Mouse (Mus musculus): ENCODE data around the gene Aggf1. TPM values are rescaled to one million over a fixed set of nuclear protein-coding genes. Genes with fewer than 3 reads are reported as not detected.
A peak's percentile ranks its signal among the peaks of the same experiment; 100 is the strongest.

The Aggf1 gene
- total and polyA plus RNA-seq, 2 experiments from 2014 or later, result 16.6 to 17.9 TPM

DNA sequence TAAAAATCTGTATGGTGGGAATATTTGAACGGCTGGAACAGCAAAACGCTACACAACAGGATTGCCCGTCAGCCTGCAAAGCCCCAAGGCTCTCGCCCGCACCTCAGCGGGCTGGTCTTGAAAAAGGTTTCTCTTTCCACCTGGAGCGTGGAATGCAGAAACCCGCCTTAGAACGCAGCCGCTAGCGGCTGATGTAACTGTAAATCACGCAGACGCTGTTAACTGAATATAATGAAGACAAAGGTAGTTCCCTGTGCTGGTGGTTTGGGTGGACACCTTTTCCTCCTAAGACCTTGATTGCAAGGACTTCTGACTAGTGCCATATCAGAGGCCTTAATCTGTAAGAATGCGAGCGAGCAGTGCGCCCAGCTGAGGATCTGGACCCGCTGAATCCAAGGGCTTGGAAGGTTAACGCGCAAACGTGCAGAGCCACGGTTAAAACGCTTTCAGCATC lies 50.5 kb downstream of the Aggf1 start:
- H3K9ac ChIP-seq (replicated peaks; ENCODE audit: low read depth, low read length), result peak overlapping the region; percentile 99
- H3K4me1 ChIP-seq (ENCODE audit: control insufficient read depth, insufficient read depth), result peaks cover 28% of the 10 kb centered on the region
- H3K9me3 ChIP-seq (replicated peaks; ENCODE audit: control insufficient read depth, low read length), result no peaks in the 10 kb centered on the region
- no peaks in the 10 kb centered on the region for H3K27me3 ChIP-seq (ENCODE audit: control insufficient read depth, insufficient read depth, low read length)
- WGBS, result under 1% methylated on average over 22 of the region's 22 CpGs
- DNase-seq (ENCODE audit: low spot score) (no peak), ATAC-seq (ENCODE audit: insufficient read depth, low read depth) (peak; percentile 37; the same call in 1 of the 2 replicates)
- no peak for TF ChIP-seq EP300 (IDR thresholded peaks at IDR 0.05; ENCODE audit: low read depth)
- TF ChIP-seq CTCF (IDR thresholded peaks at IDR 0.05; ENCODE audit: low read depth), result no peak
- peak overlapping the region; percentile 80 for H3K4me2 ChIP-seq (ENCODE audit: low read depth, low read length)
- H3K36me3 ChIP-seq (replicated peaks; ENCODE audit: control insufficient read depth, insufficient read depth, low read length), result no peaks in the 10 kb centered on the region
- peak overlapping the region; percentile 98 for H3K27ac ChIP-seq (ENCODE audit: low read depth)
- H3K4me3 ChIP-seq (ENCODE audit: low read depth, low read length), result peak overlapping the region; percentile 93

DNA sequence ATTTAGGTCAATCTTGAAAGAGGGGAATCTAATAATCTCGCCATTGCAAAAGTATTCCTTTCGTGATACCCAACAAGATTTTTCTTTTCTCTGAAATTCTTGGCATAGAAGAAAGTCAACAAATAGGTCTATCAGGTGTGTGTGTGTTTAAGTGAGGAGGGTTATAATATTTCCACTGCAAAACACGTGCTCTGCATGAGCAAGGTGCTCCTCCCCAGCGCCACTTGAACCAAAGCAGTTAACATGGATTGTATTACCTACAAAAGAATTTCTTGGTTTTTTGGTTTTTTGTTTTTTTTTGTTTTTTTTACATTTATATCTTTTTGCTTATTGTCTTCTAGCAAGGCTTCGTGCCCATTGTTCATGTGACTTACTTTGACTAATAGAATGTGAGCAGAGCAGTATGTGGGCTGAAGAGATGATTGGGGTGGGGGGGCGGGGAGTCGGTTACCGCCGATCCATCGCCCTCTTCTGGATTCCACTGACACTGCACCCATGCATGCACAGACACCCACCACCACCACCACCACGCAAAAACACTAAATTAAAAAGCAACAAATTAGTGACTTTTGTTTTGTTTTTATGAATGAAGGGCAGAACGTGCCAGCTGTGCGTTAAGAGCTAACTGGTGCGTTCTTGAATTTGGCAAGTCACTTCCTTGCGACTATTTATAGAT lies 51.1 kb downstream of the Aggf1 start:
- peak overlapping the region; percentile 99 for H3K9ac ChIP-seq (replicated peaks; ENCODE audit: low read depth, low read length)
- no peaks in the 10 kb centered on the region for H3K36me3 ChIP-seq (replicated peaks; ENCODE audit: control insufficient read depth, insufficient read depth, low read length)
- TF ChIP-seq CTCF (IDR thresholded peaks at IDR 0.05; ENCODE audit: low read depth) (peak; percentile 38), EP300 (IDR thresholded peaks at IDR 0.05; ENCODE audit: low read depth) (no peak)
- WGBS, result 25% methylated on average over 15 of the region's 15 CpGs
- no peaks in the 10 kb centered on the region for H3K27me3 ChIP-seq (ENCODE audit: control insufficient read depth, insufficient read depth, low read length)
- peak overlapping the region; percentile 98 for H3K27ac ChIP-seq (ENCODE audit: low read depth)
- H3K4me2 ChIP-seq (ENCODE audit: low read depth, low read length), result peak overlapping the region; percentile 80
- H3K4me3 ChIP-seq (ENCODE audit: low read depth, low read length), result peak overlapping the region; percentile 93
- DNase-seq (ENCODE audit: low spot score) (peak; percentile 31), ATAC-seq (ENCODE audit: insufficient read depth, low read depth) (peak; percentile 53; the same call in 1 of the 2 replicates)
- no peaks in the 10 kb centered on the region for H3K9me3 ChIP-seq (replicated peaks; ENCODE audit: control insufficient read depth, low read length)
- peaks cover 28% of the 10 kb centered on the region for H3K4me1 ChIP-seq (ENCODE audit: control insufficient read depth, insufficient read depth)

DNA sequence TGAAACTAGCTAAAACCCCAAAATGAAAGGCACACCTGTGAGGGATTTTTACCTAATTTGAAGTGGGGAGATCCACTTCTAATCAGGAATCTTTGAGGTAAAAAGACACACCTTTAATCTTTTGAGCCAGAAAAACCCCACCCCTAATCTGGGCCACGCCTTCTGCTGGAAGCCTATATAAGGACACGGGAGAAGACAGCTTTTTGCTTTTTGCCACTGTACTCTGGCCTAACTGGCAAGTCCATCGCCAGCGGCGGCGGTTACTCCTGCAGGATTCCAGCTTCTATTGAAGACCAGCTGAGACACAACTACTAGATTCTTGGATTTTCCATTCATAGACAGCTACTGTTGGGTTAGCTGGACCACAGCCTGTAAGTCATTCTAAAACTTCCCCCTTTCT lies 51.8 kb downstream of the Aggf1 start, which contains the start of gene Zbed3:
Gene Zbed3 (plus strand): TSS at position 213 of the 400 bp plus-strand sequence.
- DNase-seq (ENCODE audit: low spot score) (no peak), ATAC-seq (ENCODE audit: insufficient read depth, low read depth) (no peak)
- H3K4me2 ChIP-seq (ENCODE audit: low read depth, low read length), result peak within 1 kb of the TSS; percentile 80
- H3K36me3 ChIP-seq (replicated peaks; ENCODE audit: control insufficient read depth, insufficient read depth, low read length), result no peaks in the 10 kb centered on the region
- TF ChIP-seq EP300 (IDR thresholded peaks at IDR 0.05; ENCODE audit: low read depth) (no peak), CTCF (IDR thresholded peaks at IDR 0.05; ENCODE audit: low read depth) (no peak)
- peak within 1 kb of the TSS; percentile 98; the same call in 1 of the 2 replicates for H3K27ac ChIP-seq (ENCODE audit: low read depth)
- H3K9ac ChIP-seq (replicated peaks; ENCODE audit: low read depth, low read length), result peak within 1 kb of the TSS; percentile 99
- peak within 1 kb of the TSS; percentile 93 for H3K4me3 ChIP-seq (ENCODE audit: low read depth, low read length)
- peaks cover 24% of the 10 kb centered on the region for H3K4me1 ChIP-seq (ENCODE audit: control insufficient read depth, insufficient read depth)
- WGBS, result 93% methylated on average over 6 of the region's 6 CpGs
- H3K9me3 ChIP-seq (replicated peaks; ENCODE audit: control insufficient read depth, low read length), result no peaks in the 10 kb centered on the region
- H3K27me3 ChIP-seq (ENCODE audit: control insufficient read depth, insufficient read depth, low read length), result no peaks in the 10 kb centered on the region

DNA sequence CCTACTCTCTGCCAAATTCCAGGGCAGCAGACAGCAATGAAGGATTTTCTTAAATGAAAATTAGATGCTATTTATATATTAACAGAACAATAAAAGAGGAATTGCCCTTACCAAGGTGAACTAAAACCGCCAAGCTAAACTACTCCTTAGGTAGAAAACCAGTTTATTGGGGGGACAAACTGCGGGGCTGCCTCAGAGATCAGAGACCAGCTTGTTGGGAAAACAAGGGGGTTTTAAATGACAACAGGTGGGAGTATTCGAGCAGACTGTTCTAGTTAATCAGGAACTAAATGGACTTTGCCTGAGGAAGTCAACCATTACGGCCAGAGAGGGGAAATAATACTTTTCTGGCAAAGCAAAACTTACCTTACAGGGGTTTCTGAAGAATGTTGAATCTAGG lies 54.7 kb downstream of the Aggf1 start:
- H3K4me3 ChIP-seq (ENCODE audit: low read depth, low read length), result no peak overlapping the region
- H3K27me3 ChIP-seq (ENCODE audit: control insufficient read depth, insufficient read depth, low read length), result no peaks in the 10 kb centered on the region
- 66% methylated on average over 4 of the region's 4 CpGs for WGBS
- ATAC-seq (ENCODE audit: insufficient read depth, low read depth) (no peak), DNase-seq (ENCODE audit: low spot score) (no peak)
- no peak overlapping the region for H3K9ac ChIP-seq (replicated peaks; ENCODE audit: low read depth, low read length)
- TF ChIP-seq EP300 (IDR thresholded peaks at IDR 0.05; ENCODE audit: low read depth) (no peak), CTCF (IDR thresholded peaks at IDR 0.05; ENCODE audit: low read depth) (no peak)
- no peaks in the 10 kb centered on the region for H3K9me3 ChIP-seq (replicated peaks; ENCODE audit: control insufficient read depth, low read length)
- no peak overlapping the region for H3K27ac ChIP-seq (ENCODE audit: low read depth)
- H3K36me3 ChIP-seq (replicated peaks; ENCODE audit: control insufficient read depth, insufficient read depth, low read length), result no peaks in the 10 kb centered on the region
- H3K4me2 ChIP-seq (ENCODE audit: low read depth, low read length), result no peak overlapping the region
- no peaks in the 10 kb centered on the region for H3K4me1 ChIP-seq (ENCODE audit: control insufficient read depth, insufficient read depth)

DNA sequence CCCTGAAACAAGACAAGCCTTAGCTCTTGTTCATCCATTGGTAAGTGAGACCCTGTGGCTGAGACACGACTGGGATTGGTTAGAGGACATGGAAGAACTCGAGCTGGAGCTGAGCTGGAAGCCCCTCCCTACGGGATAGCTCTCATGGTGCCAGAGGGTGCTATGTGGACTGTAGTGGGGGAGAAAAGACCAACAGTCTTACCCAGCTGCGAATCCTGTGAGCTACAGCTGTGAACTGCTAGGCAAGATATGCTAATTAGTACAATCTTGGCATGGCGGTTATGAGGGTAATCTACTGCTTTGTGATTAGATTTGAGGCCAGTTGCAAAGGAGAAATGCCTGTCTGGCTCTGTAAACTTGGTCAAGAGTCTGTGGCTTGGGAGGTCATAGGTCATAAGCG lies 56.0 kb downstream of the Aggf1 start:
- DNase-seq (ENCODE audit: low spot score), result no peak
- Histone ChIP-seq H3K4me1 (ENCODE audit: control insufficient read depth, insufficient read depth) (no peaks in the 10 kb centered on the region), H3K9me3 (replicated peaks; ENCODE audit: control insufficient read depth, low read length) (no peaks in the 10 kb centered on the region), H3K9ac (replicated peaks; ENCODE audit: low read depth, low read length) (no peak overlapping the region), H3K27ac (ENCODE audit: low read depth) (no peak overlapping the region), H3K36me3 (replicated peaks; ENCODE audit: control insufficient read depth, insufficient read depth, low read length) (no peaks in the 10 kb centered on the region), H3K27me3 (ENCODE audit: control insufficient read depth, insufficient read depth, low read length) (no peaks in the 10 kb centered on the region), H3K4me2 (ENCODE audit: low read depth, low read length) (no peak overlapping the region), H3K4me3 (ENCODE audit: low read depth, low read length) (no peak overlapping the region)
- TF ChIP-seq CTCF (IDR thresholded peaks at IDR 0.05; ENCODE audit: low read depth) (no peak), EP300 (IDR thresholded peaks at IDR 0.05; ENCODE audit: low read depth) (no peak)
- 50% methylated on average over 6 of the region's 6 CpGs for WGBS
- ATAC-seq (ENCODE audit: insufficient read depth, low read depth), result no peak

All from heart, postnatal 0 days (tissue).